Mouse (Mus musculus) CH12.LX (cell line): ENCODE measurements around the gene B3galt5.

Experiments used
- CHD2 ChIP-seq: IDR thresholded peaks from 2 replicates; pipeline ENCODE4 v1.6.1; 2011; ENCODE audit warnings: low read length, improper control_type of control experiment
- CTCF ChIP-seq, 2 experiments: IDR thresholded peaks in 1 of 2; conservative IDR thresholded peaks in 1 of 2; 2 replicates each; pipeline ENCODE4 v1.5.1; 2011 to 2012; ENCODE audit warnings: low read depth in 2 of 2, low read length in 2 of 2, improper control_type of control experiment in 1 of 2, inconsistent platforms in 1 of 2, mild to moderate bottlenecking in 1 of 2, moderate library complexity in 1 of 2
- GABPA ChIP-seq: IDR thresholded peaks from 2 replicates; pipeline ENCODE4 v1.6.1; 2012; ENCODE audit warnings: low read depth, low read length, improper control_type of control experiment, inconsistent platforms; ENCODE audit not compliant: insufficient replicate concordance
- HCFC1 ChIP-seq: IDR thresholded peaks from 2 replicates; pipeline ENCODE4 v1.6.1; 2012; ENCODE audit warnings: low read depth, mild to moderate bottlenecking, inconsistent platforms, low read length, improper control_type of control experiment
- JUN ChIP-seq: IDR thresholded peaks from 2 replicates; pipeline ENCODE4 v1.6.1; 2011; ENCODE audit warnings: low read depth, mild to moderate bottlenecking, low read length, improper control_type of control experiment, moderate library complexity; ENCODE audit not compliant: insufficient read depth
- MYC ChIP-seq: IDR thresholded peaks from 2 replicates; pipeline ENCODE4 v1.6.1; 2011; ENCODE audit warnings: low read depth, mild to moderate bottlenecking, improper control_type of control experiment, low read length
- NRF1 ChIP-seq: IDR thresholded peaks from 2 replicates; pipeline ENCODE4 v1.6.1; 2014; ENCODE audit warnings: low read depth, mild to moderate bottlenecking, inconsistent platforms, low read length, improper control_type of control experiment, moderate library complexity
- POLR2A ChIP-seq: IDR thresholded peaks from 2 replicates; pipeline ENCODE4 v1.6.1; 2011; ENCODE audit warnings: low read depth, mild to moderate bottlenecking, improper control_type of control experiment, low read length
- UBTF ChIP-seq: IDR thresholded peaks from 2 replicates; pipeline ENCODE4 v1.6.1; 2012; ENCODE audit warnings: low read depth, mild to moderate bottlenecking, inconsistent platforms, low read length, improper control_type of control experiment, moderate library complexity
- ZC3H11A ChIP-seq: IDR thresholded peaks from 2 replicates; pipeline ENCODE4 v1.6.1; 2012; ENCODE audit warnings: low read depth, mild to moderate bottlenecking, inconsistent platforms, low read length, improper control_type of control experiment

DNA sequence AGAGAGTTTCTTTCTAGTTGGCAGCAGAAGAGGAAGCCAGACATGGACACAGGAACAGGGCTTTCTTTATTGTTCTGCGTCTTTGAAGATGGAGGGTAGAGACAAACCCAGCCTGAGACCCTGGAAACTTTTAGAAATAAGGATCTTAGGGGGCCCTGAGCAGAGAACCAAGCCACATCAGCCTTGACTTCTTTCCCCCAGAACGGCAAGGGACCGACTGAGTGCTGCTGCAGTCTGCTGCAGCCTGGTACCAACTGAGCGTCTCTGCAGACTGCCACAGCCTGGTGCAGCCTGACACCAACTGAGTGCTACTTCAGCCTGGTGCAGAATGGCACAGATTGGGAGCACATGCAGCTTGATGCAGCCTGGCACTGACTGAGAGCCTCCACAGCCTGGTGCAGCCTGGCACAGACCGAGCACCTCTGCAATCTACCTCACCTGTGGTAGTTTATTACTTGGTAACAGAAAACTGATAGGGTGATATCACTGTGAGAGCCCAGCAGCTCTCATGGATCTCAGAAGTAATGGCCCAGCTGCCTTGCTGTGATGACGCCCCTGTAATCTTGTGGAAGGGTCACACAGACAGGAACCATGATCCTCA lies 117.8 kb downstream of the B3galt5 start:
- TF ChIP-seq MYC (no peak), CHD2 (no peak), HCFC1 (no peak; the same call in 1 of the 2 replicates), CTCF (conservative IDR thresholded peaks at IDR 0.05 in 1 of 2, IDR thresholded peaks at IDR 0.05 in 1 of 2; ENCODE audit: low read depth in 2 of 2, low read length in 2 of 2) (no peak), UBTF (no peak), POLR2A (peak; percentile 83), ZC3H11A (no peak), JUN (no peak), NRF1 (no peak), GABPA (no peak)
